ENCODE assay signal across 33 mouse cellular contexts in the genomic region with DNA sequence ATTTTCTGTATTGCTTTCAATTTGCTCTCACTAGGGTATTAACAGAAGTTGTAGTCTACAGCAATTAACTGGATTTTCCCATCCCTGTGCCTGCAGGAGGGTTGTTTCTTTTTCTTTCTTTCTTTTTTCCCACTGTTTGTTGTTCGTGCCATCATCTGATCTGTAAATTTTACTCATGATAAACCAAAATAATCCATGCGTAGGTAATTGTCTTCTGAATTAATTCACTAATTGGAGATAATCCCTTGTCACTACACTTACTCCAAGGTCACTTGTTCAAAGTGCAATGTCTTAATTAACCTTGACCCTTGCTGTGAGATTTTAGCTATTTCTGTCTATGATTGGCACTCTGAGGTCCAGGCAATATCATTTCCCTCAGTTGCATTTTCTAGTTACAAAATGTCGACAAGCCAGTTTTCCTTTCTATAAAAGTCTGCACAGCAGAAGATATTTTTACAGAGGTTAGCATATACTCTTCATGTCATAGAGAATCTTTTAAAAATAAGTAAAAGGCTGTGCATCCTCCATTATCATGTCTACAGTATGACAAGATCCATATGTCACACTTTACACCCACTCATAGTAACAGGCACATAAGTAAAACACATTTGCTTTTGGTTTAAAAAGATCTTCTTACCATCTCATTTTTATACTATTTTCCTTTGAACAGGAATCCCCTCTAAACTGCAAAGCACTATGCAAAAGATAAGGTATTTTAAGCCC. TPM values are rescaled to one million over a fixed set of nuclear protein-coding genes. Genes with fewer than 3 reads are reported as not detected.
DNase-seq lines count a peak whose midpoint lies in the region; ATAC-seq and TF ChIP-seq lines count a peak whose summit lies in the region.
"Had no signal": no experiment of that assay in that cellular context is flagged by ENCODE, and none has a peak within 500 bp of the region (broad histone marks: within the 10 kb centered on the region; RNA-seq: fewer than 3 reads in every experiment).

No protein-coding gene starts in this region.

- no peaks in the 10 kb centered on the region for H3K36me3 ChIP-seq in kidney, embryonic 16.5 days (ENCODE audit: insufficient read depth, low read length)
- H3K36me3 ChIP-seq: embryonic facial prominence, embryonic 12.5 days; embryonic facial prominence, embryonic 15.5 days; hindbrain, embryonic 12.5 days; hindbrain, embryonic 15.5 days had no signal

- H3K27me3 ChIP-seq in kidney, embryonic 16.5 days (ENCODE audit: insufficient read depth, low read length), result no peaks in the 10 kb centered on the region
- H3K27me3 ChIP-seq: embryonic facial prominence, embryonic 12.5 days; embryonic facial prominence, embryonic 15.5 days; hindbrain, embryonic 12.5 days; hindbrain, embryonic 15.5 days had no signal

- H3K27ac ChIP-seq in kidney, embryonic 16.5 days (ENCODE audit: low read length), result no peak overlapping the region
- H3K27ac ChIP-seq: embryonic facial prominence, embryonic 12.5 days; embryonic facial prominence, embryonic 15.5 days; gastrocnemius, adult 2 months; hindbrain, embryonic 12.5 days; hindbrain, embryonic 15.5 days had no signal

- DNase-seq in frontal cortex, postnatal 14 days (ENCODE audit: low spot score in 2 of 2), result no peak
- DNase-seq in brain, embryonic 14.5 days (ENCODE audit: low read depth), result peak; percentile 27
- DNase-seq in retina, postnatal 1 day, result peak; percentile 64
- DNase-seq in left cerebral cortex, adult 18-20 months (ENCODE audit: low spot score in 2 of 2), result no peak
- DNase-seq: adrenal gland, adult 2 months; adrenal gland, postnatal 25 days; cerebellum, adult 11 months; cerebellum, adult 2 months; cerebellum, adult 9-11 months; cerebellum, postnatal 25 days; gastrocnemius, adult 2 months; gastrocnemius, postnatal 14 days; heart, adult 11 months had no signal

- no peaks in the 10 kb centered on the region for H3K9me3 ChIP-seq in kidney, embryonic 16.5 days (ENCODE audit: low read length)
- H3K9me3 ChIP-seq: embryonic facial prominence, embryonic 12.5 days; embryonic facial prominence, embryonic 15.5 days; hindbrain, embryonic 12.5 days; hindbrain, embryonic 15.5 days had no signal

- no peak overlapping the region for H3K4me3 ChIP-seq in kidney, embryonic 16.5 days (ENCODE audit: low read length)
- H3K4me3 ChIP-seq: embryonic facial prominence, embryonic 12.5 days; embryonic facial prominence, embryonic 15.5 days; gastrocnemius, adult 2 months; hindbrain, embryonic 12.5 days; hindbrain, embryonic 15.5 days had no signal

- peak; percentile 93 for ATAC-seq in frontal cortex, adult (ENCODE audit: low TSS enrichment)
- no peak for ATAC-seq in kidney, embryonic 16.5 days (ENCODE audit: low FRiP score, low TSS enrichment)
- ATAC-seq: CD4-positive, CD25-positive, alpha-beta regulatory T cell, adult 4 months; inflammation-experienced regulatory T-cells, adult 6 months; intestine, embryonic 16.5 days had no signal

- WGBS in kidney, embryonic 16.5 days, result 90% methylated on average over 3 of the region's 3 CpGs

- no peak for TF ChIP-seq CTCF in brain, embryonic 14.5 days (IDR thresholded peaks at IDR 0.05; ENCODE audit: borderline replicate concordance, extremely low read depth, insufficient read depth, insufficient read length)

- no peak for TF ChIP-seq POLR2A in brain, embryonic 14.5 days (IDR thresholded peaks at IDR 0.05; ENCODE audit: borderline replicate concordance, extremely low read depth, insufficient read depth, insufficient read length, poor library complexity, severe bottlenecking)

- H3K4me1 ChIP-seq in kidney, embryonic 16.5 days (ENCODE audit: insufficient read depth, low read length), result no peaks in the 10 kb centered on the region
- H3K4me1 ChIP-seq: embryonic facial prominence, embryonic 12.5 days; embryonic facial prominence, embryonic 15.5 days; hindbrain, embryonic 12.5 days; hindbrain, embryonic 15.5 days had no signal

- no peak overlapping the region for H3K9ac ChIP-seq in kidney, embryonic 16.5 days (replicated peaks; ENCODE audit: low read length)
- H3K9ac ChIP-seq: embryonic facial prominence, embryonic 12.5 days; embryonic facial prominence, embryonic 15.5 days; hindbrain, embryonic 12.5 days; hindbrain, embryonic 15.5 days had no signal

- H3K4me2 ChIP-seq in kidney, embryonic 16.5 days (replicated peaks; ENCODE audit: low read depth, low read length), result no peak overlapping the region
- H3K4me2 ChIP-seq: embryonic facial prominence, embryonic 12.5 days; embryonic facial prominence, embryonic 15.5 days; heart, embryonic 11.5 days; hindbrain, embryonic 12.5 days; hindbrain, embryonic 15.5 days had no signal

RNA-seq across cellular contexts. Expression of a gene that starts 39.4 kb away (rescaled TPM):
- 0.63 and 1.2 TPM in 2 replicates for polyA plus RNA-seq in brain, embryonic 14.5 days (2012; rRNA removed)
- 5.0 and 5.6 TPM in 2 replicates for polyA plus RNA-seq in kidney, embryonic 16.5 days (2015; fragmentation: Nextera tagmentation; extraction: Ambion mirVana)
- 1 to 10 TPM; 2.4 to 2.5 TPM for total RNA-seq in left cerebral cortex, adult 18-20 months (2021)
- polyA plus RNA-seq: C2C12 had no signal

RNA-seq across cellular contexts. Expression of a gene that starts 58.6 kb away (rescaled TPM):
- not detected in 2 replicates for polyA plus RNA-seq in brain, embryonic 14.5 days (2012; rRNA removed)
- polyA plus RNA-seq in kidney, embryonic 16.5 days (2015; fragmentation: Nextera tagmentation; extraction: Ambion mirVana), result 4.6 and 6.3 TPM in 2 replicates
- total RNA-seq in left cerebral cortex, adult 18-20 months (2021), result not detected
- total RNA-seq: adrenal gland, adult 2 months; adrenal gland, postnatal 25 days; common myeloid progenitor, adult 5-6 weeks; gastrocnemius, adult 2 months; gastrocnemius, postnatal 14 days; gastrocnemius, postnatal 4 days; heart, adult 8-10 months; heart, postnatal 25 days; hematopoietic stem cell, adult 5-6 weeks; MEL had no signal
- polyA plus RNA-seq: adrenal gland, adult 2 months; C2C12; cerebellum, adult 2 months; forebrain, embryonic 11.5 days; heart, embryonic 11.5 days; heart, embryonic 14.5 days; heart, postnatal 0 days; hindbrain, embryonic 12.5 days; hindbrain, embryonic 15.5 days; intestine, embryonic 16.5 days had no signal

Comparison
In these comparisons a context has a peak if more than half of its experiments do, and no peak if none do; other contexts are left out.
1. DNase-seq: peak in brain, embryonic 14.5 days (single experiment) and retina, postnatal 1 day (single experiment); none in frontal cortex, postnatal 14 days (0 of 2) and left cerebral cortex, adult 18-20 months (0 of 2).